Mouse (Mus musculus) kidney, adult 2 months (tissue): ENCODE data around the gene Nfia. TPM values are rescaled to one million over a fixed set of nuclear protein-coding genes. Genes with fewer than 3 reads are reported as not detected.

Experiments
- DNase-seq: peaks from one replicate; pipeline ENCODE4 v3.0.0; 2021
- H3K27ac ChIP-seq: fragments of 200-500 bp; 2 replicates; pipeline ENCODE4 v1.5.1; 2012; ENCODE audit warnings: low read depth, low read length, control low read depth, inconsistent platforms; ENCODE audit not compliant: insufficient read depth
- H3K27me3 ChIP-seq: fragments of 200-500 bp; replicated peaks from 2 replicates; pipeline ENCODE4 v1.6.1; 2012; ENCODE audit warnings: mild to moderate bottlenecking, moderate library complexity, low read length, inconsistent platforms; ENCODE audit not compliant: control insufficient read depth, insufficient read depth
- H3K36me3 ChIP-seq: fragments of 200-500 bp; 2 replicates; pipeline ENCODE4 v1.6.1; 2012; ENCODE audit warnings: mild to moderate bottlenecking, moderate library complexity, low read length, inconsistent platforms; ENCODE audit not compliant: control insufficient read depth, insufficient read depth
- H3K4me1 ChIP-seq: fragments of 200-500 bp; 2 replicates; pipeline ENCODE4 v1.6.1; 2011; ENCODE audit warnings: low read length; ENCODE audit not compliant: control insufficient read depth, insufficient read depth
- H3K4me3 ChIP-seq: fragments of 200-500 bp; 2 replicates; pipeline ENCODE4 v1.5.1; 2011; ENCODE audit warnings: mild to moderate bottlenecking, low read depth, low read length, control low read depth; ENCODE audit not compliant: insufficient read depth
- CTCF ChIP-seq: fragments of 200-500 bp; conservative IDR thresholded peaks from 2 replicates; pipeline ENCODE4 v1.5.1; 2011; ENCODE audit warnings: low read depth, mild to moderate bottlenecking, control low read depth, low read length, moderate library complexity, mixed read lengths; ENCODE audit not compliant: insufficient read depth, insufficient read length
- POLR2A ChIP-seq: fragments of 200-500 bp; IDR thresholded peaks from one replicate; pipeline ENCODE4 v1.6.1; 2011; ENCODE audit warnings: low read depth, low read length, control low read depth
- WGBS: fragments of 180-500 bp; shearing (Covaris S2); methylation state at CpG from one replicate; pipeline ENCODE4 v1.1.7; 2018; 5-methylcytosine and 5-hydroxymethylcytosine counted together
- polyA plus RNA-seq: library from polyadenylated mRNA; depleted of rRNA; stranded (reverse); fragments of >200 nt; gene quantifications from 2 replicates; pipeline ENCODE4 v1.2.3, GENCODE M21; 2012

Nfia gene
- polyA plus RNA-seq, 1 experiment, result 46.5 TPM

- Histone ChIP-seq H3K4me3 (peak overlapping the region; percentile 100), H3K36me3 (peaks cover 3% of the 10 kb centered on the region; the same call in 1 of the 2 replicates), H3K4me1 (peaks cover 5% of the 10 kb centered on the region; the same call in 1 of the 2 replicates), H3K27me3 (no peaks in the 10 kb centered on the region), H3K27ac (peak overlapping the region; percentile 75)
- TF ChIP-seq CTCF (no peak), POLR2A (no peak)
- no peak for DNase-seq
- 35% methylated on average over 18 of the region's 18 CpGs for WGBS
Measured at GRCm38 (mm10) chr4:97779003-97779930, 6.7 kb downstream of the Nfia start.

GRCm38 (mm10) chr4:97780024-97780423, 7.5 kb downstream of the Nfia start:
- Histone ChIP-seq H3K4me1 (peaks cover 5% of the 10 kb centered on the region; the same call in 1 of the 2 replicates), H3K4me3 (peak overlapping the region; percentile 31), H3K27me3 (no peaks in the 10 kb centered on the region), H3K27ac (peak overlapping the region; percentile 60; the same call in 1 of the 2 replicates), H3K36me3 (peaks cover 3% of the 10 kb centered on the region; the same call in 1 of the 2 replicates)
- WGBS, result 47% methylated on average over 7 of the region's 7 CpGs
- TF ChIP-seq POLR2A (no peak), CTCF (no peak)
- DNase-seq, result peak; percentile 48

- peaks cover 3% of the 10 kb centered on the region; the same call in 1 of the 2 replicates for H3K36me3 ChIP-seq
- no peaks in the 10 kb centered on the region for H3K27me3 ChIP-seq
- TF ChIP-seq CTCF (no peak), POLR2A (no peak)
- H3K4me3 ChIP-seq, result no peak overlapping the region
- no peak for DNase-seq
- H3K27ac ChIP-seq, result no peak overlapping the region
- peaks cover 9% of the 10 kb centered on the region for H3K4me1 ChIP-seq
- 80% methylated on average over 7 of the region's 7 CpGs for whole genome bisulfite sequencing
Measured at GRCm38 (mm10) chr4:97780666-97781435, 8.3 kb downstream of the Nfia start.

DNA sequence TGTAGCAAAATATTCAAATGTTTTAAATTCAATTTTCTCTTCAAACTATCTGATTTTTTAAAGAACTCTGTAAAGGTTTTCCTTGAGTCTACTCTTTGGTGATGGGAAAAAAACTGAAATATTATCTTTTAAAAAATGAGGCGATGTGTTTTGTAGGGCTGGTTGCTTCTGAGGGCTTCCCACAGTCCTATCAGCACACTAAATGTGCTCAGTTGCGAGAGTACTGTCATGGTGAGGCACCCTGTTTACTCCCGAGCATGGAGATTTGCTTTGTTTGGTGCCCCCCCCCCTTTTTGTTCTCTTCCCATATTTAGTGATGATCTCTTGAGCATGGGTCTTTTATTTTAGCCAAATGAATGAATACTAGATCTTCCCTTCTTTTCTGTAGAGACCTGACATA, 9.5 kb downstream of the Nfia start:
- Histone ChIP-seq H3K27ac (no peak overlapping the region), H3K27me3 (no peaks in the 10 kb centered on the region), H3K4me1 (peaks cover 9% of the 10 kb centered on the region), H3K4me3 (no peak overlapping the region), H3K36me3 (peaks cover 3% of the 10 kb centered on the region; the same call in 1 of the 2 replicates)
- 94% methylated on average over 3 of the region's 3 CpGs for WGBS
- TF ChIP-seq POLR2A, result no peak
- TF ChIP-seq CTCF, result no peak
- no peak for DNase-seq

- Histone ChIP-seq H3K4me3 (no peak overlapping the region), H3K27ac (no peak overlapping the region), H3K36me3 (peaks cover 3% of the 10 kb centered on the region; the same call in 1 of the 2 replicates), H3K4me1 (peaks cover 9% of the 10 kb centered on the region), H3K27me3 (no peaks in the 10 kb centered on the region)
- DNase-seq, result no peak
- no peak for TF ChIP-seq CTCF
- TF ChIP-seq POLR2A, result no peak
- WGBS, result 98% methylated on average over 6 of the region's 6 CpGs
Measured at GRCm38 (mm10) chr4:97782497-97782896, 10.0 kb downstream of the Nfia start.

- peaks cover 9% of the 10 kb centered on the region for H3K4me1 ChIP-seq
- H3K27me3 ChIP-seq, result no peaks in the 10 kb centered on the region
- peaks cover 3% of the 10 kb centered on the region; the same call in 1 of the 2 replicates for H3K36me3 ChIP-seq
- no peak overlapping the region for H3K4me3 ChIP-seq
- 94% methylated on average over 26 of the region's 26 CpGs for WGBS
- no peak for TF ChIP-seq POLR2A
- no peak for TF ChIP-seq CTCF
- no peak for DNase-seq
- H3K27ac ChIP-seq, result no peak overlapping the region
Measured at GRCm38 (mm10) chr4:97783073-97783879, 10.7 kb downstream of the Nfia start.
